Mouse (Mus musculus) kidney, adult 18-20 months (tissue): ENCODE measurements at regions not wholly inside any gene's neighbourhood (a gene's known extent, or its start where the extent isn't known, plus 50 kb on each side); places are given as distances from the start of the nearest gene placed in this dataset.
A peak's percentile ranks its signal among the peaks of the same experiment; 100 is the strongest.
"Not testable (repeated sequence)": the region's sequence is repeated elsewhere in the genome, so short reads cannot be mapped to it uniquely, and the experiment has no call there.

Source experiments
- DNase-seq: peaks from one replicate; pipeline ENCODE4 v3.0.0; 2021

- no peak for DNase-seq
Observed at GRCm38 (mm10) chr14:46591211-46591610, 169.1 kb upstream of the Cdkn3 start.

- no peak for DNase-seq
Observed at GRCm38 (mm10) chr14:46586093-46586492, 174.2 kb upstream of the Cdkn3 start.

- no peak for DNase-seq
Observed at GRCm38 (mm10) chr14:46578051-46579000, 182.0 kb upstream of the Cdkn3 start.

- DNase-seq = no peak
Observed at GRCm38 (mm10) chr14:46575889-46576288, 184.5 kb upstream of the Cdkn3 start.

GRCm38 (mm10) chr14:46575414-46575813, 184.9 kb upstream of the Cdkn3 start:
- DNase-seq = no peak

GRCm38 (mm10) chr14:46573401-46573800, 182.9 kb upstream of the Bmp4 start:
- DNase-seq = no peak

- DNase-seq = not testable (repeated sequence)
Observed at GRCm38 (mm10) chr14:46572972-46573371, 182.5 kb upstream of the Bmp4 start.

GRCm38 (mm10) chr14:46571841-46572240, 181.4 kb upstream of the Bmp4 start:
- DNase-seq = no peak

GRCm38 (mm10) chr14:46569273-46569672, 178.8 kb upstream of the Bmp4 start:
- no peak for DNase-seq

- DNase-seq = no peak
Observed at GRCm38 (mm10) chr14:46567411-46567780, 176.9 kb upstream of the Bmp4 start.

GRCm38 (mm10) chr14:46566681-46567410, 176.4 kb upstream of the Bmp4 start:
- no peak for DNase-seq

- peak; percentile 60 for DNase-seq
Observed at GRCm38 (mm10) chr14:46564998-46565397, 174.5 kb upstream of the Bmp4 start.

- DNase-seq = no peak
Observed at GRCm38 (mm10) chr14:46562016-46562415, 171.5 kb upstream of the Bmp4 start.

- DNase-seq = no peak
Observed at GRCm38 (mm10) chr14:46553239-46553638, 162.8 kb upstream of the Bmp4 start.

- DNase-seq = no peak
Observed at GRCm38 (mm10) chr14:46546146-46546545, 155.7 kb upstream of the Bmp4 start.

- no peak for DNase-seq
Observed at GRCm38 (mm10) chr14:46539466-46540187, 149.2 kb upstream of the Bmp4 start.

GRCm38 (mm10) chr14:46536002-46536762, 145.7 kb upstream of the Bmp4 start:
- no peak for DNase-seq

- no peak for DNase-seq
Observed at GRCm38 (mm10) chr14:46532697-46533096, 142.2 kb upstream of the Bmp4 start.

- no peak for DNase-seq
Observed at GRCm38 (mm10) chr14:46530452-46530851, 140.0 kb upstream of the Bmp4 start.

GRCm38 (mm10) chr14:46529086-46529715, 138.7 kb upstream of the Bmp4 start:
- DNase-seq = no peak

GRCm38 (mm10) chr14:46517258-46517657, 126.8 kb upstream of the Bmp4 start:
- DNase-seq = peak; percentile 37

GRCm38 (mm10) chr14:46516285-46516684, 125.8 kb upstream of the Bmp4 start:
- DNase-seq = no peak
